Mouse (Mus musculus) hindbrain, embryonic 11.5 days (tissue): ENCODE measurements around the gene Ubxn10. TPM values are rescaled to one million over a fixed set of nuclear protein-coding genes. Genes with fewer than 3 reads are reported as not detected.
A peak's percentile ranks its signal among the peaks of the same experiment; 100 is the strongest.

Experiments
- ATAC-seq: fragments of 200-750 bp; cut with Nextera tagmentation; 2 replicates; pipeline ENCODE4 v1.8.0; 2017; ENCODE audit warnings: mild to moderate bottlenecking, moderate TSS enrichment, moderate library complexity; ENCODE audit not compliant: low FRiP score
- DNase-seq: peaks from one replicate; pipeline ENCODE4 v3.0.0-alpha.2; 2015; ENCODE audit warnings: low spot score
- H3K27ac ChIP-seq: fragments of 300-500 bp; sonication (generic); 2 replicates; pipeline ENCODE4 v1.5.1; 2014; ENCODE audit warnings: mild to moderate bottlenecking, low read depth, low read length
- H3K27me3 ChIP-seq: fragments of 300-500 bp; sonication (generic); 2 replicates; pipeline ENCODE4 v1.6.1; 2014; ENCODE audit warnings: mild to moderate bottlenecking, low read length, moderate library complexity, mixed read lengths; ENCODE audit not compliant: control insufficient read depth, insufficient read depth
- H3K36me3 ChIP-seq: fragments of 300-500 bp; sonication (generic); 2 replicates; pipeline ENCODE4 v1.6.1; 2014; ENCODE audit warnings: mild to moderate bottlenecking, low read length, moderate library complexity, mixed read lengths; ENCODE audit not compliant: control insufficient read depth, insufficient read depth
- H3K4me1 ChIP-seq: fragments of 300-500 bp; sonication (generic); replicated peaks from 2 replicates; pipeline ENCODE4 v1.6.1; 2014; ENCODE audit warnings: low read length, mixed read lengths; ENCODE audit not compliant: control insufficient read depth, insufficient read depth
- H3K4me2 ChIP-seq: fragments of 300-500 bp; sonication (generic); replicated peaks from 2 replicates; pipeline ENCODE4 v1.6.1; 2014; ENCODE audit warnings: mild to moderate bottlenecking, low read depth, low read length
- H3K4me3 ChIP-seq: fragments of 300-500 bp; sonication (generic); 2 replicates; pipeline ENCODE4 v1.5.1; 2014; ENCODE audit warnings: low read depth, low read length
- H3K9ac ChIP-seq: fragments of 300-500 bp; sonication (generic); 2 replicates; pipeline ENCODE4 v1.6.1; 2014; ENCODE audit warnings: low read depth, low read length
- H3K9me3 ChIP-seq: fragments of 300-500 bp; sonication (generic); 2 replicates; pipeline ENCODE4 v1.6.1; 2016; ENCODE audit warnings: low read length; ENCODE audit not compliant: control insufficient read depth
- WGBS: fragments of 180-500 bp; shearing (Covaris S2); extraction: QIAGEN DNeasy Blood & Tissue Kit; methylation state at CpG from one replicate; pipeline ENCODE4 v1.1.7; 2014; 5-methylcytosine and 5-hydroxymethylcytosine counted together
- polyA plus RNA-seq: library from polyadenylated mRNA; unstranded; fragments of >200 nt; fragmentation: Nextera tagmentation; extraction: Ambion mirVana; gene quantifications from 2 replicates; pipeline ENCODE4 v1.2.1, GENCODE M21; 2014

Ubxn10 gene
- polyA plus RNA-seq, 1 experiment from 2014 or later = 2.8 TPM

GRCm38 (mm10) chr4:138711051-138711820 lies 25.7 kb downstream of the Ubxn10 start:
- H3K9me3 ChIP-seq = no peaks in the 10 kb centered on the region
- no peaks in the 10 kb centered on the region for H3K4me1 ChIP-seq
- DNase-seq (no peak), ATAC-seq (no peak)
- 67% methylated on average over 17 of the region's 17 CpGs for WGBS
- no peak overlapping the region for H3K4me3 ChIP-seq
- no peak overlapping the region for H3K27ac ChIP-seq
- H3K4me2 ChIP-seq = no peak overlapping the region
- no peaks in the 10 kb centered on the region for H3K27me3 ChIP-seq
- H3K36me3 ChIP-seq = no peaks in the 10 kb centered on the region
- no peak overlapping the region for H3K9ac ChIP-seq

GRCm38 (mm10) chr4:138710633-138711032 lies 26.3 kb downstream of the Ubxn10 start:
- no peak overlapping the region for H3K4me2 ChIP-seq
- H3K36me3 ChIP-seq = no peaks in the 10 kb centered on the region
- H3K9ac ChIP-seq = no peak overlapping the region
- WGBS = 87% methylated on average over 11 of the region's 11 CpGs
- H3K4me1 ChIP-seq = no peaks in the 10 kb centered on the region
- H3K27ac ChIP-seq = no peak overlapping the region
- DNase-seq (no peak), ATAC-seq (no peak)
- no peaks in the 10 kb centered on the region for H3K27me3 ChIP-seq
- H3K9me3 ChIP-seq = no peaks in the 10 kb centered on the region
- H3K4me3 ChIP-seq = no peak overlapping the region

- ATAC-seq (no peak), DNase-seq (no peak)
- H3K4me1 ChIP-seq = no peaks in the 10 kb centered on the region
- H3K36me3 ChIP-seq = no peaks in the 10 kb centered on the region
- H3K9ac ChIP-seq = no peak overlapping the region
- H3K4me2 ChIP-seq = no peak overlapping the region
- H3K27ac ChIP-seq = no peak overlapping the region
- H3K4me3 ChIP-seq = no peak overlapping the region
- WGBS = 77% methylated on average over 7 of the region's 7 CpGs
- no peaks in the 10 kb centered on the region for H3K27me3 ChIP-seq
- H3K9me3 ChIP-seq = no peaks in the 10 kb centered on the region
These were observed 27.0 kb downstream of the Ubxn10 start for GRCm38 (mm10) chr4:138709944-138710343.

- Histone ChIP-seq H3K4me1 (no peaks in the 10 kb centered on the region), H3K9me3 (no peaks in the 10 kb centered on the region), H3K27me3 (no peaks in the 10 kb centered on the region), H3K27ac (no peak overlapping the region), H3K9ac (no peak overlapping the region), H3K4me3 (no peak overlapping the region), H3K36me3 (no peaks in the 10 kb centered on the region), H3K4me2 (no peak overlapping the region)
- no peak for DNase-seq
- ATAC-seq = no peak
- WGBS = 86% methylated on average over 10 of the region's 11 CpGs
These were observed 27.7 kb downstream of the Ubxn10 start for GRCm38 (mm10) chr4:138709246-138709645.

GRCm38 (mm10) chr4:138708636-138709035 lies 28.3 kb downstream of the Ubxn10 start:
- H3K9me3 ChIP-seq = no peaks in the 10 kb centered on the region
- H3K27ac ChIP-seq = no peak overlapping the region
- ATAC-seq (no peak), DNase-seq (peak; percentile 73)
- H3K4me1 ChIP-seq = no peaks in the 10 kb centered on the region
- H3K4me2 ChIP-seq = no peak overlapping the region
- no peaks in the 10 kb centered on the region for H3K36me3 ChIP-seq
- H3K9ac ChIP-seq = no peak overlapping the region
- H3K27me3 ChIP-seq = no peaks in the 10 kb centered on the region
- no peak overlapping the region for H3K4me3 ChIP-seq
- 16% methylated on average over 7 of the region's 7 CpGs for WGBS

GRCm38 (mm10) chr4:138706620-138707019 lies 30.3 kb downstream of the Ubxn10 start:
- ATAC-seq (no peak), DNase-seq (no peak)
- Histone ChIP-seq H3K27me3 (no peaks in the 10 kb centered on the region), H3K4me1 (no peaks in the 10 kb centered on the region), H3K27ac (no peak overlapping the region), H3K36me3 (no peaks in the 10 kb centered on the region), H3K4me3 (no peak overlapping the region), H3K9me3 (no peaks in the 10 kb centered on the region), H3K4me2 (no peak overlapping the region), H3K9ac (no peak overlapping the region)
- 93% methylated on average over 8 of the region's 8 CpGs for WGBS

- H3K4me3 ChIP-seq = no peak overlapping the region
- no peaks in the 10 kb centered on the region for H3K9me3 ChIP-seq
- H3K4me2 ChIP-seq = no peak overlapping the region
- 80% methylated on average over 4 of the region's 4 CpGs for WGBS
- no peaks in the 10 kb centered on the region for H3K36me3 ChIP-seq
- H3K27ac ChIP-seq = no peak overlapping the region
- ATAC-seq (no peak), DNase-seq (no peak)
- no peaks in the 10 kb centered on the region for H3K4me1 ChIP-seq
- no peaks in the 10 kb centered on the region for H3K27me3 ChIP-seq
- H3K9ac ChIP-seq = no peak overlapping the region
These were observed 32.8 kb downstream of the Ubxn10 start for GRCm38 (mm10) chr4:138704169-138704568.

- H3K27me3 ChIP-seq = no peaks in the 10 kb centered on the region
- H3K27ac ChIP-seq = no peak overlapping the region
- no peaks in the 10 kb centered on the region for H3K9me3 ChIP-seq
- DNase-seq (no peak), ATAC-seq (no peak)
- H3K36me3 ChIP-seq = no peaks in the 10 kb centered on the region
- H3K9ac ChIP-seq = no peak overlapping the region
- no peaks in the 10 kb centered on the region for H3K4me1 ChIP-seq
- no peak overlapping the region for H3K4me3 ChIP-seq
- no peak overlapping the region for H3K4me2 ChIP-seq
- 71% methylated on average over 7 of the region's 7 CpGs for WGBS
These were observed 33.4 kb downstream of the Ubxn10 start for GRCm38 (mm10) chr4:138703591-138703990.

GRCm38 (mm10) chr4:138702528-138702927 lies 34.4 kb downstream of the Ubxn10 start:
- Histone ChIP-seq H3K4me3 (no peak overlapping the region), H3K4me1 (no peaks in the 10 kb centered on the region), H3K9me3 (no peaks in the 10 kb centered on the region), H3K27me3 (no peaks in the 10 kb centered on the region), H3K36me3 (no peaks in the 10 kb centered on the region), H3K27ac (no peak overlapping the region), H3K9ac (no peak overlapping the region), H3K4me2 (no peak overlapping the region)
- no peak for ATAC-seq
- 86% methylated on average over 8 of the region's 8 CpGs for WGBS
- DNase-seq = no peak
